Mouse (Mus musculus): ENCODE results near the gene Gngt2. TPM values are rescaled to one million over a fixed set of nuclear protein-coding genes. Genes with fewer than 3 reads are reported as not detected.
A peak's percentile ranks its signal among the peaks of the same experiment; 100 is the strongest.

Gene Gngt2
- polyA plus RNA-seq, 1 experiment from 2014 or later = 15.3 TPM

- H3K4me3 ChIP-seq (replicated peaks) = no peak overlapping the region
- no peaks in the 10 kb centered on the region for H3K9me3 ChIP-seq (replicated peaks)
- peaks cover 23% of the 10 kb centered on the region for H3K36me3 ChIP-seq
- WGBS (ENCODE audit: insufficient replicate concordance) = 55% methylated on average over 8 of the region's 8 CpGs
- H3K4me2 ChIP-seq = peak overlapping the region; percentile 62
- DNase-seq (no peak), ATAC-seq (ENCODE audit: low read depth) (no peak)
- peaks cover 75% of the 10 kb centered on the region for H3K27me3 ChIP-seq
- peaks cover 85% of the 10 kb centered on the region for H3K4me1 ChIP-seq (replicated peaks)
- no peak overlapping the region for H3K9ac ChIP-seq
- no peak overlapping the region for H3K27ac ChIP-seq
Measured at GRCm38 (mm10) chr11:95833006-95833570, 3.9 kb upstream of the Gngt2 start.

- Histone ChIP-seq H3K9me3 (replicated peaks) (no peaks in the 10 kb centered on the region), H3K4me2 (peak overlapping the region; percentile 62), H3K9ac (peak overlapping the region; percentile 20), H3K36me3 (peaks cover 21% of the 10 kb centered on the region), H3K4me1 (replicated peaks) (peaks cover 85% of the 10 kb centered on the region), H3K4me3 (replicated peaks) (peak overlapping the region; percentile 30), H3K27ac (0 out of 2 replicates have a peak overlapping the region, but pooled peaks have one; percentile 41), H3K27me3 (peaks cover 69% of the 10 kb centered on the region)
- ATAC-seq (ENCODE audit: low read depth) = 0 out of 2 replicates have a peak, but pooled peaks have one; percentile 0
- DNase-seq = no peak
- 19% methylated on average over 18 of the region's 18 CpGs for WGBS (ENCODE audit: insufficient replicate concordance)
Measured at GRCm38 (mm10) chr11:95833631-95834142, 3.3 kb upstream of the Gngt2 start.

GRCm38 (mm10) chr11:95834143-95834667 lies 2.8 kb upstream of the Gngt2 start:
- Histone ChIP-seq H3K4me3 (replicated peaks) (peak overlapping the region; percentile 30), H3K27ac (peak overlapping the region; percentile 71; the same call in 1 of the 2 replicates), H3K4me2 (peak overlapping the region; percentile 62), H3K27me3 (peaks cover 64% of the 10 kb centered on the region), H3K9ac (peak overlapping the region; percentile 20), H3K4me1 (replicated peaks) (peaks cover 85% of the 10 kb centered on the region), H3K9me3 (replicated peaks) (no peaks in the 10 kb centered on the region), H3K36me3 (peaks cover 18% of the 10 kb centered on the region)
- DNase-seq (peak; percentile 47), ATAC-seq (ENCODE audit: low read depth) (peak; percentile 28; the same call in 1 of the 2 replicates)
- WGBS (ENCODE audit: insufficient replicate concordance) = 1% methylated on average over 22 of the region's 22 CpGs

GRCm38 (mm10) chr11:95834742-95835710 lies 2.0 kb upstream of the Gngt2 start:
- H3K4me2 ChIP-seq = peak overlapping the region; percentile 62
- ATAC-seq (ENCODE audit: low read depth) = peak; percentile 80
- H3K4me3 ChIP-seq (replicated peaks) = peak overlapping the region; percentile 30
- H3K9me3 ChIP-seq (replicated peaks) = no peaks in the 10 kb centered on the region
- H3K36me3 ChIP-seq = peaks cover 16% of the 10 kb centered on the region
- H3K9ac ChIP-seq = peak overlapping the region; percentile 20
- DNase-seq = peak; percentile 57
- WGBS (ENCODE audit: insufficient replicate concordance) = 2% methylated on average over 15 of the region's 15 CpGs
- peaks cover 56% of the 10 kb centered on the region for H3K27me3 ChIP-seq
- peaks cover 82% of the 10 kb centered on the region for H3K4me1 ChIP-seq (replicated peaks)
- peak overlapping the region; percentile 71 for H3K27ac ChIP-seq

- Histone ChIP-seq H3K4me1 (replicated peaks) (peaks cover 80% of the 10 kb centered on the region), H3K27me3 (peaks cover 56% of the 10 kb centered on the region), H3K9ac (peak overlapping the region; percentile 20; the same call in 1 of the 2 replicates), H3K27ac (peak overlapping the region; percentile 71), H3K9me3 (replicated peaks) (no peaks in the 10 kb centered on the region), H3K4me3 (replicated peaks) (no peak overlapping the region), H3K36me3 (peaks cover 8% of the 10 kb centered on the region), H3K4me2 (peak overlapping the region; percentile 62)
- WGBS (ENCODE audit: insufficient replicate concordance) = 19% methylated on average over 6 of the region's 6 CpGs
- no peak for ATAC-seq (ENCODE audit: low read depth)
- DNase-seq = no peak
Measured at GRCm38 (mm10) chr11:95835832-95836231, 1.2 kb upstream of the Gngt2 start.

GRCm38 (mm10) chr11:95836433-95836832 lies 583 bp upstream of the Gngt2 start:
- Histone ChIP-seq H3K27me3 (peaks cover 55% of the 10 kb centered on the region), H3K36me3 (peaks cover 2% of the 10 kb centered on the region; the same call in 1 of the 2 replicates), H3K9me3 (replicated peaks) (no peaks in the 10 kb centered on the region), H3K4me1 (replicated peaks) (peaks cover 80% of the 10 kb centered on the region), H3K4me2 (no peak overlapping the region), H3K27ac (no peak overlapping the region), H3K4me3 (replicated peaks) (no peak overlapping the region), H3K9ac (no peak overlapping the region)
- 79% methylated on average over 6 of the region's 6 CpGs for WGBS (ENCODE audit: insufficient replicate concordance)
- DNase-seq = no peak
- ATAC-seq (ENCODE audit: low read depth) = no peak

DNA sequence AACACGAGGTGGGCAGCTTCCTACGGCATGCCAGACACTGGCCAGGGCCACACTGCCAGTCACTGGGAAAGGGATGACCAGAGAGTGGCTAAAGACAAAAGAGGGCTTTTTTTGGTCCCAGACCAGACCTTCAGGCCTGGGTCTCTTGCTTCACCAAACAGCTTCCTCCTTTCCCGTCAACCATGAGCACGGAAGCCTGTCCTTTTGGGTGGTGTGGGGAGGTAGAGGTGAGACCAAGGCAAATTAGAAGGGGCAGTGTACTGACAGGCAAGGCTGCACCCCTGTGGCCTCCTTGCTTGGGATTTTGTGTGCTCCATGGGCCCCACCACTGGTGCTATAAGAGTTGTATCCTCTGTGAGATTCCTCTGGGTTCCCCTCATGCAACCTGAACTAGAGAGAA lies 1.6 kb downstream of the Gngt2 start:
- WGBS (ENCODE audit: insufficient replicate concordance) = 48% methylated on average over 4 of the region's 4 CpGs
- H3K4me3 ChIP-seq (replicated peaks) = no peak overlapping the region
- H3K9ac ChIP-seq = no peak overlapping the region
- no peaks in the 10 kb centered on the region for H3K9me3 ChIP-seq (replicated peaks)
- DNase-seq = no peak
- 0 out of 2 replicates have a peak overlapping the region, but pooled peaks have one; percentile 23 for H3K27ac ChIP-seq
- no peak for ATAC-seq (ENCODE audit: low read depth)
- H3K4me2 ChIP-seq = no peak overlapping the region
- no peaks in the 10 kb centered on the region for H3K36me3 ChIP-seq
- peaks cover 93% of the 10 kb centered on the region for H3K4me1 ChIP-seq (replicated peaks)
- peaks cover 35% of the 10 kb centered on the region for H3K27me3 ChIP-seq

DNA sequence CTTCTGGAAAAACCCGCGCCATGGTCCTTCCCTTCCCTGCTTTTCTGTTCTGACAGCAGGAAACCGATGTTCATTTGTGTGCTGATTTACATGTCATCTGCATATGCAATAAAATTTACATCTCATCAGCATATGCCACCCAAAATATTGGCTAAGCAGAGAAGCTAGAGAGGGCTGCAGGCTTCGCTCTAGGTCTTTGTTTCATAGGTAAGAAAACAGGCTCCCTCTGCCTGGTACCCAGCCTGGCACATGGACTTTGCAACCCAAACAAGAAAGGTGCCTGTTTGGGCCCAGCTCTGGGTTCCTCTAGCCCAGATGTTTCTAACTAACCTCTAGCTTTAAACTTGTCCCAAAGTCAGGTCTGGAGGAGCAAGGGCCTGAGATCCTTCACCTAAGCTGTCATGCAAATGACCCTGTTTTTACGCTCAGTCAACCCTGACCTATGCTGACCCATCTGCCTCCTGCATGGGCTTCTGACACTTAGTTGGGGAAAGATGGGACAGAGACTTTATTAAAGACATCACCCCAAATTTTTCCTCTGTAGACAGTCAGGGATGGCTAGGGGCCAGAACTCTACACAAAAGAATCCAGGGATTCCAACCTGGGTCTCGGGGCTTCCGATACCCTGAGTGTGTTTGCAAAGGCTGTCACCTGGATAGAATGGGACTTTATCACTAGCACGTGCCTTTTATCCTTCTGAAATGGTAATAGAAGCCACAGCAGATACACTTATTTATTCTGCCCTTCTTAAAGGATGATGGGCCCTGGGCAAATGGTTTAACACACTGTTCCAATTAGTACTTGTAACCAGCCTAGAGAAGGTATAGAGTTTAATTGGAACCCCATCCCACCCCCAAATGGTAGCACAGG lies 2.2 kb downstream of the Gngt2 start:
- Histone ChIP-seq H3K4me2 (no peak overlapping the region), H3K9me3 (replicated peaks) (no peaks in the 10 kb centered on the region), H3K9ac (0 out of 2 replicates have a peak overlapping the region, but pooled peaks have one; percentile 3), H3K27me3 (peaks cover 30% of the 10 kb centered on the region), H3K27ac (no peak overlapping the region), H3K36me3 (no peaks in the 10 kb centered on the region), H3K4me3 (replicated peaks) (no peak overlapping the region), H3K4me1 (replicated peaks) (peaks cover 89% of the 10 kb centered on the region)
- no peak for DNase-seq
- no peak for ATAC-seq (ENCODE audit: low read depth)
- 66% methylated on average over 8 of the region's 8 CpGs for WGBS (ENCODE audit: insufficient replicate concordance)

GRCm38 (mm10) chr11:95840694-95841497 lies 3.9 kb downstream of the Gngt2 start:
- Histone ChIP-seq H3K27me3 (peaks cover 27% of the 10 kb centered on the region), H3K36me3 (no peaks in the 10 kb centered on the region), H3K9me3 (replicated peaks) (no peaks in the 10 kb centered on the region), H3K27ac (0 out of 2 replicates have a peak overlapping the region, but pooled peaks have one; percentile 58), H3K9ac (peak overlapping the region; percentile 55), H3K4me3 (replicated peaks) (peak overlapping the region; percentile 49), H3K4me1 (replicated peaks) (peaks cover 78% of the 10 kb centered on the region), H3K4me2 (peak overlapping the region; percentile 57)
- DNase-seq (no peak), ATAC-seq (ENCODE audit: low read depth) (no peak)
- 54% methylated on average over 5 of the region's 5 CpGs for WGBS (ENCODE audit: insufficient replicate concordance)

GRCm38 (mm10) chr11:95841498-95841830 lies 4.4 kb downstream of the Gngt2 start:
- H3K4me1 ChIP-seq (replicated peaks) = peaks cover 72% of the 10 kb centered on the region
- no peaks in the 10 kb centered on the region for H3K36me3 ChIP-seq
- DNase-seq = no peak
- H3K4me2 ChIP-seq = peak overlapping the region; percentile 57
- peak overlapping the region; percentile 49 for H3K4me3 ChIP-seq (replicated peaks)
- H3K9ac ChIP-seq = peak overlapping the region; percentile 55
- H3K9me3 ChIP-seq (replicated peaks) = no peaks in the 10 kb centered on the region
- H3K27ac ChIP-seq = peak overlapping the region; percentile 58
- H3K27me3 ChIP-seq = peaks cover 24% of the 10 kb centered on the region
- no peak for ATAC-seq (ENCODE audit: low read depth)
- 47% methylated on average over 10 of the region's 10 CpGs for WGBS (ENCODE audit: insufficient replicate concordance)

All from liver, embryonic 13.5 days (tissue).